Mouse (Mus musculus): Measurements from ENCODE around the gene Eml1.

The Eml1 gene

GRCm38 (mm10) chr12:108452151-108452874 is 81.6 kb downstream of the Eml1 start:
- in situ Hi-C loops (cut with MboI, MseI) = no loop called here

- in situ Hi-C loops (cut with MboI, MseI) = no loop called here
These were observed 82.8 kb downstream of the Eml1 start for GRCm38 (mm10) chr12:108453561-108454044.

GRCm38 (mm10) chr12:108455004-108455403 is 84.2 kb downstream of the Eml1 start:
- in situ Hi-C loops (cut with MboI, MseI) = no loop called here

- in situ Hi-C loops (cut with MboI, MseI) = no loop called here
These were observed 102.1 kb downstream of the Eml1 start for GRCm38 (mm10) chr12:108472898-108473297.

GRCm38 (mm10) chr12:108474440-108474839 is 103.7 kb downstream of the Eml1 start:
- in situ Hi-C loops (cut with MboI, MseI) = no loop called here

- in situ Hi-C loops (cut with MboI, MseI) = no loop called here
These were observed 108.0 kb downstream of the Eml1 start for GRCm38 (mm10) chr12:108478714-108479113.

GRCm38 (mm10) chr12:108480704-108481365 is 110.1 kb downstream of the Eml1 start:
- in situ Hi-C loops (cut with MboI, MseI) = loop anchor here in 1 of 2 experiments (10.0 kb wide), 1 partner anchor 726 kb away; no protein-coding TSS in a partner anchor

- in situ Hi-C loops (cut with MboI, MseI) = loop anchor here in 1 of 2 experiments (10.0 kb wide), 1 partner anchor 734 kb away; no protein-coding TSS in a partner anchor
These were observed 118.3 kb downstream of the Eml1 start for GRCm38 (mm10) chr12:108489076-108489475.

- in situ Hi-C loops (cut with MboI, MseI) = loop anchor here in 1 of 2 experiments (10.0 kb wide), 1 partner anchor 735 kb away; no protein-coding TSS in a partner anchor
These were observed 119.0 kb downstream of the Eml1 start for GRCm38 (mm10) chr12:108489741-108490140.

- in situ Hi-C loops (cut with MboI, MseI) = no loop called here
These were observed 119.6 kb downstream of the Eml1 start for GRCm38 (mm10) chr12:108490336-108490735.

- in situ Hi-C loops (cut with MboI, MseI) = no loop called here
These were observed 120.2 kb downstream of the Eml1 start for GRCm38 (mm10) chr12:108490954-108491353.

GRCm38 (mm10) chr12:108494011-108494541 is 123.3 kb downstream of the Eml1 start:
- in situ Hi-C loops (cut with MboI, MseI) = no loop called here

GRCm38 (mm10) chr12:108495455-108496235 is 124.9 kb downstream of the Eml1 start:
- in situ Hi-C loops (cut with MboI, MseI) = loop anchor here (5.0 kb wide), 3 partner anchors 123 to 278 kb away; partner anchors contain the start of gene Eml1 (in 1 of the 2)

GRCm38 (mm10) chr12:108503064-108503463 is 132.3 kb downstream of the Eml1 start:
- in situ Hi-C loops (cut with MboI, MseI) = loop anchor here in 1 of 2 experiments (25.0 kb wide), 1 partner anchor 1234 kb away; no protein-coding TSS in a partner anchor

- in situ Hi-C loops (cut with MboI, MseI) = loop anchor here in 1 of 2 experiments (25.0 kb wide), 1 partner anchor 1234 kb away; no protein-coding TSS in a partner anchor
These were observed 132.8 kb downstream of the Eml1 start for GRCm38 (mm10) chr12:108503582-108503981.

GRCm38 (mm10) chr12:108505846-108506245 is 135.1 kb downstream of the Eml1 start:
- in situ Hi-C loops (cut with MboI, MseI) = loop anchor here in 1 of 2 experiments (25.0 kb wide), 1 partner anchor 1231 kb away; no protein-coding TSS in a partner anchor

GRCm38 (mm10) chr12:108507046-108507445 is 136.3 kb downstream of the Eml1 start:
- in situ Hi-C loops (cut with MboI, MseI) = loop anchor here in 1 of 2 experiments (25.0 kb wide), 1 partner anchor 1230 kb away; no protein-coding TSS in a partner anchor

GRCm38 (mm10) chr12:108510571-108510970 is 139.8 kb downstream of the Eml1 start:
- in situ Hi-C loops (cut with MboI, MseI) = loop anchor here in 1 of 2 experiments (25.0 kb wide), 1 partner anchor 1227 kb away; no protein-coding TSS in a partner anchor

GRCm38 (mm10) chr12:108511009-108511408 is 140.3 kb downstream of the Eml1 start:
- in situ Hi-C loops (cut with MboI, MseI) = loop anchor here in 1 of 2 experiments (25.0 kb wide), 1 partner anchor 1226 kb away; no protein-coding TSS in a partner anchor

GRCm38 (mm10) chr12:108515464-108515863 is 144.7 kb downstream of the Eml1 start:
- in situ Hi-C loops (cut with MboI, MseI) = loop anchor here in 1 of 2 experiments (25.0 kb wide), 1 partner anchor 1222 kb away; no protein-coding TSS in a partner anchor
